Mouse (Mus musculus) activated CD4-positive, CD25-positive, alpha-beta regulatory T cell, adult 4 months (primary cell): ENCODE measurements around the gene Vopp1. TPM values are rescaled to one million over a fixed set of nuclear protein-coding genes. Genes with fewer than 3 reads are reported as not detected.

Source experiments
- ATAC-seq: one replicate; pipeline ENCODE4 v1.8.0; 2017
- polyA plus RNA-seq, 2 experiments: library from polyadenylated mRNA; unstranded; fragments of 100-300 nt; shearing (Covaris generic); gene quantifications; one replicate each; pipeline ENCODE4 v1.2.1; 2017

The Vopp1 gene
- polyA plus RNA-seq, 2 experiments from 2014 or later: 10.6 to 12.8 TPM

GRCm38 (mm10) chr6:57782658-57783057, 42.3 kb downstream of the Vopp1 start:
- no peak for ATAC-seq

GRCm38 (mm10) chr6:57780359-57780758, 44.6 kb downstream of the Vopp1 start:
- no peak for ATAC-seq

- ATAC-seq: no peak
Observed at GRCm38 (mm10) chr6:57773792-57774191, 51.2 kb downstream of the Vopp1 start.

DNA sequence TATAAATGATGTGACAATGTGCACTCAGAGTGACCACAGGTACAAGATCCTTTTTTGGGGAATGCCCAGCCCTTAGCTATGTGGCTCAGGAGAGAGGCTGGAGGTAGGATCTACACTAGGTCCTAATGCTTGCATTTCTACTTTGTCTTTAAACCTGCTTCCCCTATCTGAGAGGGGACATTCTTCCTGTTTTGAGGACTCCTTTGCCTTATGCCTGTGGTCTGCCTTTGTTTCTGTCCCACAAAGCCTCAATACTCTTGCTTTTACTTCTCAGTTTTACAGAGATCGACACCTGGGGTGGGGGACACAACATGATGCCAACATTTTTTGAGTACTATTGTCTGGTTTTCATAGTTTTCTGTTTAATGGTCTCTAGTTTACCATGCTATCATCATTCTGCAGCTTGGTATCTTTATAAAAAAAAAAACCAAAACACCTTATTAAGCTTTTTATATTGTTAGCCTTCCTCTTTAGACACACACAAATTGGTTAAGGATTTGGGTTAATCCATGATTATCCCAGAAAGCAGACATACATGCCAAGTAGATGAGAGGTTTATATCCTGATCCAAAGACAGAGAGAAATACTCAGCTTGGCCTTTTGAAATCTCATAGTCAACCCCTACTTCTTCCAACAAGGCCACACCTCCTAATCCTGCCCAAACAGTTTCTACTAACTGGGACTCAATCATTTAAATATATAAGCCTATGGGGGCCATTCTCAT, 54.3 kb downstream of the Vopp1 start:
- no peak for ATAC-seq

DNA sequence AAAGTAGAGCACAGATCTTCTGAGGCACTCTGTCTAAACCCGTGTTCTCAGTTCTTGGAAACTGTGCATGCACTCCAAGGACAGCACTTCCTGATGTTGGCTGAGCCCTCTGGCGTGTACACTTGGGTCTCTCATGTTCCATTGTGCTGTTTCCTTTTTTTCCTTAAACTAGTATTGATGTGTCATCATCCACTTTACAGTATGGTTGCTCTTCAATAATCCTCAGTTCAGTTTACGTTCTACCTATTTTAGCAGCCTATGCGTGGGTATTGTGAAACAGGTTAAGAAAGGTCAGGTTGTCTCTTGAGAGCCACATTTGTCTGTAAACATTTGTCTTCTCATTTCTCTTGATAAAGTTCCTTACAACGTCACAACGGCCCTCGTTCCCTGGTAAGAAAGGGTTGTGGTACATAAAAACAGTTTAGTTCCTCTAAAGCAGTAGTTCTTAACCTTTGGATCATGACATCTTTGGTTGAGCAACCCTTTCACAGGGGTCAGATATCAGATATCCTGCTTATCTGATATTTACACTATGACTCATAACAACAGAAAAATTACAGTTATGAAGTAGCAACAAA, 55.9 kb downstream of the Vopp1 start:
- ATAC-seq: no peak

DNA sequence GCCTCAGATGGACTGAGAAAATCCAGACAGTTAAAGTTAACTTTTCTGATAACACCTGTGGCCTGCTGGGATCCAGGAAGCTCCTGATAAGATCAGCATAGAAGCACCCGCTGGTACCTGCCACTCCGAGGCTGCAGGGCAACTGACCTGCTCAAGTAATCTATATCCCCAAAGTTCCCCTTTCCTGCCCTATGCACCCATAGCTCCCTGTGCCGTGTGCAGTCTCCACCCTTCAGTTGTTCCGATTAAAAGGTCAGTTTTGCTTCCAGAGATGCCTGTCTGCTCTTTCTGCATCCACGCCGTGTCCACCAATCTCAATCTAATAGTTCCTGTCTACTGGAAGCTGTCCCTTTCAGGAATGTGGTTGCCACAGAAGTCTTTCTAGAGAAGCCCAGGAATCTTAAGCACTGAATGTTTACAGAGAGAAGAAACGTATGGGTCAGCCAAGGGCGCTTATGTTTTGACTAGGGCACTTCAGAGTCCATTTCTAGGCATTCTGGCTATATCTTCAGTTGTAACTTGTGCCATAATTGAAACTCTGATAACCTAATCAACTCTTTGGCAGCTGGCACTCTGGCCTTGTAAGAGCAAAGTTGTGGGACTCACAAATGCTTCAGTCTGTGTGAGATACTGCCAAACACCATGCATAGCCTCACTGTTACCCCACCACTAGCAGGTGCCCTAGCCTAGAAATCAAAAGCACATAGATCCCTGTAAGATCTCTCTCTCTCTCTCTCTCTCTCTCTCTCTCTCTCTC, 57.7 kb downstream of the Vopp1 start:
- ATAC-seq: no peak

- ATAC-seq: no peak
Observed at GRCm38 (mm10) chr6:57766287-57766686, 58.7 kb downstream of the Vopp1 start.

GRCm38 (mm10) chr6:57765095-57765878, 59.7 kb downstream of the Vopp1 start:
- no peak for ATAC-seq

DNA sequence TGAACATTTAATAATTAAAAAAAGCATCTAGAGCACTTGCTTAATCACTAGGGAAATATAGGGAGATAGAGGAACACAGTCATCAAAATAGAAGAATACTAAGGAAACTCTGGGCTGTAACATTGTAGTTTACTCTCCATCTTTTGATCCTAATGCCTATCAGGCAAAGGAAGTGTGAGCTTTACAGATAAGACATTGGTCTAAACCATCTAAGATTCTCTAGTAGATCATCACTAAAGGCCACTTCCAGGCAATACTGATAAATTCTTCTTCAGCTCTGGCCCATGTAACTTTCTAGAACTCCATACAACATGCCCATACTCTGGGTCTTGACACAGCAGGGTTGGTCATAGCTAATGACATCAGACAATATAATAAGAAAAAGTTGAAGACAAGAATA, 61.9 kb downstream of the Vopp1 start:
- ATAC-seq: no peak

- ATAC-seq: no peak
Observed at GRCm38 (mm10) chr6:57753962-57754759, 70.8 kb downstream of the Vopp1 start.

DNA sequence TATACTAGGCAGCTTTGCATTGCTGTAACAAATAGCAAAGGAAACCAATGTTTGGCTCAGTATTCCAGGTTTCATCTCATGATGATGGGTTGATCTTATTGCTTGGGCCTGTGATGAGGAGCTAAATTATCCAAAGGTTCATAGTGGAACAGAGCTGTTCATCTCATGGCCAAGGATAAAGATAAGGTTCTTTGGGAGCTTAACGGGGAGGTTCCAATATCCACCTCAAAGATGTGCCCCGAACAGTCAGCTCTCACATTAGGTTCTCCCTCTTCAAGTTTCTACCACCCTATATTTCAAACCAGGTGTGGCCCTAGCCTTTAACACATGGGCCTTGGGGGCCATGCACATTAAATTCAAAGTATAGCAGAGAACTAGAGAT, 79.2 kb downstream of the Vopp1 start:
- ATAC-seq: no peak

DNA sequence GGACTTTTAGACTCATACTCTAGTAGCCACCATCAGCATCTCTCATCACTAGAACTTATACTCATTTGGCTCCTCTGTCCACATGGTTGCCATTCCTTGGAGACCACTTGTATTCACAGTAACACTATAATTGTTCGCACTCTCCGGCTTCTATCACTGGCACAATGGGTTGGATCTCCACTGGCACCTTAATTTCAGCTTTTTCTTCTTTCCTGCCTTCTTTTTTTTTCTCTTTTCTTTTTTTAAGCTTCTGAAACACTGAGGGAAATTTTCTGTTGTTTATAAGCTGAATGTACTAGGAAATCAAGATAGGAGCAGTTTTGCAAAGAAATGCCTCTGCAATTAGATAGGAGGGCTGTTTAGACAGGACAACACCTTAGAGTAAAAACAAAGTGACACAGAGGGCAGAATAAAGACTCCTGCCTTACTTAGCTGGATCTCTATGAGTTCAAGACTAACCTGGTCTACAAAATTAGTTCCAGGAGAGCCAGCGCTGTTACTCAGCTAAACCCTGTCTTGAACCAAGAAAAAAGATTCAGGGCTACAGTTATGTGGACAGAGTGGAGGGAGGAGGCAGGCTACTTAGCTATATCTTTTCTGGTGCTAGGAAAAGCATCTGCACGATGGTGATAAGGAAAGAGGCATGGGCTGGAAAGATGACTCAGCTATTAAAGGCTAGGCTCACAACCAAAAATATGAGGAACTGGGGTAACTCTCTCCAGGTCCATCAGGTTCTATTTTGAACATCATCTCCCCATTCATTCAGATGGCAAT, 79.8 kb downstream of the Vopp1 start:
- no peak for ATAC-seq

DNA sequence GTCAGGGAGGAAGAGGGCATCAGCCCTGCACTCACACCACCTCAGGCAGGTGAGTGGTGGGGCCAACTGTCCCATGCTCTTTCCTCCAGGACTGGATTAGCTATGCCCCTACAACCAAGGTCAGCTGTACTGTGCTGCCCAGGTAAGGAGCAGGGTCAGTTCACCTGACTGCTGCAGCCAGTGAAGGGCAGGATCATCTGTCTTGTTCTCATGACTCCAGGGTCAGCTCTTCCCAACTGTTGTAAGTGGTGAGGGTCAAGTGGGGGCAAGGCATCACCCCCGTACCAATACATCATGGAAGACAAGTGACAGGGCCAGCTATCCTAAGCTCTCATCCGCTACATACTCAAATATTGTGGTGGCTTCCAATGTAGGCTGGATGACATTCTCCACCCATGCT, 80.8 kb downstream of the Vopp1 start:
- no peak for ATAC-seq

DNA sequence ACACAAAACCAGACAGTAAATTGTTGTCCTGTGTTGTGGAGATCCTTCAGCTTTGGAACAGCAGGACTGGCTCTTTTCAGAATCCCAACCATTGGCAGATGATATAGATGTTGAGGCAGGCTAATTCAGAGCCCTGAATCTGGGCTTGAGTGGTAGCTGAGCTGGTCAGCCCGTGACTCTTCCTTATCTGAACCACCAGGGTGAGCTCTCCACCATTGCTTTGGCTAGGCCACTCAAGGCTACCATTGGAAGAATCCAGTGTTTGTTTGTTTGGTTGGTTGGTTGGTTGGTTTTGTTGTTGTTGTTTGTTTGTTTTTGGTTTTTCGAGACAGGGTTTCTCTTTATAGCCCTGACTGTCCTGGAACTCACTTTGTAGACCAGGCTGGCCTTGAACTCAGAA, 81.6 kb downstream of the Vopp1 start:
- ATAC-seq: peak; percentile 86

DNA sequence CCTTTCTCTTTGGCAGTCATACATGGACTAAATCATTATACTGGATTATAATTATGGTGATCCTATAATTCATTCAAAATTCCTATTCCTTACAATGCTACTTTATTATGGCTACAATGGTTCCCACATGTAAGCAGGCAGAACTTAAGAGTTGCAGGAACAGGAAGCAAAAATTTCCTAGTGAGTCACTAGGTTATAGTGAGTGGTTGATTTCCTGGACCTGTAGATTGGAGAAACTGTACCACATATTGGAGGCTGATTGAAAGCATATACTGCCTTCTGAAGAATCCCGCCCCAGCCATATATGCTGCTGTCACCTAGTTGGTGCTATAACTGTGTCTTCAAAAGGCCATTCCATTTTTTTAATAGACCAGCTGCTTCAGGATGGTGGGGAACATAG, 82.2 kb downstream of the Vopp1 start:
- ATAC-seq: no peak

GRCm38 (mm10) chr6:57721347-57721746, 103.6 kb downstream of the Vopp1 start:
- ATAC-seq: no peak

- ATAC-seq: no peak
Observed at GRCm38 (mm10) chr6:57711726-57712125, 113.2 kb downstream of the Vopp1 start.

- peak; percentile 29 for ATAC-seq
Observed at GRCm38 (mm10) chr6:57706721-57707120, 118.2 kb downstream of the Vopp1 start.

- no peak for ATAC-seq
Observed at GRCm38 (mm10) chr6:57703703-57704102, 121.3 kb downstream of the Vopp1 start.

- peak; percentile 95 for ATAC-seq
Observed at GRCm38 (mm10) chr6:57702743-57703499, 122.0 kb downstream of the Vopp1 start.

GRCm38 (mm10) chr6:57702376-57702742, 122.6 kb downstream of the Vopp1 start, which contains the start of gene Lancl2:
Gene Lancl2, plus strand, starts transcription at chr6:57702540.
- peak; percentile 1 for ATAC-seq
